Mouse (Mus musculus): Measurements from ENCODE around the gene Fam71d.

Gene Fam71d

GRCm38 (mm10) chr12:78777916-78778315 is 86.6 kb downstream of the Fam71d start:
- DNase-seq, result no peak

GRCm38 (mm10) chr12:78778423-78779067 is 87.2 kb downstream of the Fam71d start:
- no peak for DNase-seq

Measured in cerebellum, adult 9-10 months (tissue).